Comparison of ENCODE assay signal across 9 mouse cellular contexts in the genomic region with DNA sequence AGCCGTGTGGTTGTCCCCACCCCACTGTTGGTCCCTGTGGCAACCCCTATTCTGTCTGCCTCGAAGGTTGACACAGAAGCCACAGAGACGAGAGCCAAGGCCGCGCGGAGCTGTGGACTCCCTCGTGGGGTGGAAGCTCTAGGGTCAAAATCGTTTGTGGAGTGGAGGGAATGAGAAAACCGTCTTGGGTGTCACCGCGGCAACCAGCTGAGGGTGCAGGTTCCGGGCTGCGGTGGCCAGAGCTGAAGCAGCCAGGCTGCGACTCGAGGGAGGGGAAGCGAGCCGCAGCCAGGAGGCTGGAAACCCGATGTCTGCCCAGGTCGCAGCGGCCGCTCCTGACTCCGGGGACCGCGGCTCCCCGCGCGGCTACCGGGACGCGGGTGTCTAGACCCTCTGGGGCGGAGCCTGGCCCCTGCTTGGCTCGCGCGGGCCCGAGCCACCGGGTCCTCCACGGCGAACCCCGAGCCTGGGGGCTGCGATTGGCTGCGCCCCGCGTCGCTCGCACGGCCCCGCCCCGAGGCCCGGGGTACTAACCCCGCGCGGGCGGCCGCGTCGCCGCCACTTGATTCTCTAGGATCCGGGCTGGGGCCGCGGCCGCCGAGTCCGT. TPM values are rescaled to one million over a fixed set of nuclear protein-coding genes. Genes with fewer than 3 reads are reported as not detected.
A peak's percentile ranks its signal among the peaks of the same experiment; 100 is the strongest.
DNase-seq lines count a peak whose midpoint lies in the region; ATAC-seq and TF ChIP-seq lines count a peak whose summit lies in the region.
"Had no signal": no experiment of that assay in that cellular context is flagged by ENCODE, and none has a peak within 500 bp of the region (broad histone marks: within the 10 kb centered on the region; RNA-seq: fewer than 3 reads in every experiment).

No protein-coding gene starts in this region.

- peaks cover 100% of the 10 kb centered on the region for H3K27me3 ChIP-seq in heart, postnatal 0 days (ENCODE audit: control insufficient read depth, insufficient read depth, low read length)

- peak overlapping the region; percentile 38; the same call in 1 of the 2 replicates for H3K9ac ChIP-seq in heart, postnatal 0 days (replicated peaks; ENCODE audit: low read depth, low read length)

- no peak for TF ChIP-seq CTCF in heart, postnatal 0 days (IDR thresholded peaks at IDR 0.05; ENCODE audit: low read depth)

- ATAC-seq in heart, postnatal 0 days (ENCODE audit: insufficient read depth, low read depth), result no peak

- no peaks in the 10 kb centered on the region for H3K4me1 ChIP-seq in heart, postnatal 0 days (ENCODE audit: control insufficient read depth, insufficient read depth)

- peak overlapping the region; percentile 66 for H3K4me2 ChIP-seq in heart, postnatal 0 days (ENCODE audit: low read depth, low read length)

- H3K27ac ChIP-seq in heart, postnatal 0 days (ENCODE audit: low read depth), result no peak overlapping the region
- H3K27ac ChIP-seq: macrophage had no signal

- DNase-seq in embryo, embryonic 11 days, result peak; percentile 58
- no peak for DNase-seq in embryo, embryonic 10.5 days (ENCODE audit: low spot score)
- peak; percentile 34 to 57 for DNase-seq in adrenal gland, postnatal 36 days
- DNase-seq in heart, postnatal 0 days (ENCODE audit: low spot score), result no peak
- peak; percentile 29 for DNase-seq in liver
- peak; percentile 63 for DNase-seq in neural tube, embryonic 10.5 days (ENCODE audit: extremely low spot score, low spot score)
- no peak for DNase-seq in ovary, adult 18-20 months (ENCODE audit: low spot score)
- DNase-seq in left cerebral cortex, adult 18-20 months (ENCODE audit: low spot score in 2 of 2), result no peak

- no peak for TF ChIP-seq EP300 in heart, postnatal 0 days (IDR thresholded peaks at IDR 0.05; ENCODE audit: low read depth)

- H3K9me3 ChIP-seq in heart, postnatal 0 days (replicated peaks; ENCODE audit: control insufficient read depth, low read length), result no peaks in the 10 kb centered on the region

- 2% methylated on average over 61 of the region's 63 CpGs for WGBS in heart, postnatal 0 days

- H3K36me3 ChIP-seq in heart, postnatal 0 days (replicated peaks; ENCODE audit: control insufficient read depth, insufficient read depth, low read length), result no peaks in the 10 kb centered on the region

- peak overlapping the region; percentile 47 for H3K4me3 ChIP-seq in heart, postnatal 0 days (ENCODE audit: low read depth, low read length)

RNA-seq across cellular contexts. Expression of gene Runx3, which starts 31.6 kb away (rescaled TPM):
- total RNA-seq in adrenal gland, postnatal 36 days (2021), result 1 to 10 TPM; 2.0 to 3.9 TPM
- total RNA-seq in heart, postnatal 0 days (2014; rRNA removed; ENCODE audit: low replicate concordance), result 0.11 and 0.15 TPM in 2 replicates
- 0.04 and 0.07 TPM in 2 replicates for polyA plus RNA-seq in heart, postnatal 0 days (2015; fragmentation: Nextera tagmentation; extraction: Ambion mirVana)
- under 1 TPM in 1 of 2 experiments, not detected in 1; 0.12 TPM for total RNA-seq in left cerebral cortex, adult 18-20 months (2021)

Comparison
In these comparisons a context has a peak if more than half of its experiments do, and no peak if none do; other contexts are left out.
1. DNase-seq: peak in embryo, embryonic 11 days (single experiment), adrenal gland, postnatal 36 days (2 of 2), liver (single experiment) and neural tube, embryonic 10.5 days (single experiment); none in embryo, embryonic 10.5 days (single experiment), heart, postnatal 0 days (single experiment), ovary, adult 18-20 months (single experiment) and left cerebral cortex, adult 18-20 months (0 of 2).